Mouse (Mus musculus): ENCODE data around the gene Srp68.

- TF ChIP-seq POLR2A (IDR thresholded peaks at IDR 0.05; ENCODE audit: extremely low read depth, insufficient read depth, low read length) (no peak), CTCF (IDR thresholded peaks at IDR 0.05; ENCODE audit: low read depth, low read length) (no peak)
These were observed 18.4 kb upstream of the Srp68 start for GRCm38 (mm10) chr11:116292401-116292800.
